ENCODE assay signal across 9 mouse cellular contexts in genomic region chr3:88230262-88231047, GRCm38 (mm10). TPM values are rescaled to one million over a fixed set of nuclear protein-coding genes. Genes with fewer than 3 reads are reported as not detected.
DNase-seq lines count a peak whose midpoint lies in the region; ATAC-seq and TF ChIP-seq lines count a peak whose summit lies in the region.
"Had no signal": no experiment of that assay in that cellular context is flagged by ENCODE, and none has a peak within 500 bp of the region (broad histone marks: within the 10 kb centered on the region; RNA-seq: fewer than 3 reads in every experiment).

No protein-coding gene starts in this region.

- intact Hi-C loops in heart, postnatal 25 days (cut with DNase I) = no loop called here

- H3K9ac ChIP-seq in kidney, embryonic 16.5 days (replicated peaks; ENCODE audit: low read length) = no peak overlapping the region
- H3K9ac ChIP-seq in forebrain, embryonic 12.5 days = peak overlapping the region; percentile 48; the same call in 1 of the 2 replicates
- H3K9ac ChIP-seq in hindbrain, postnatal 0 days (replicated peaks; ENCODE audit: low read length) = no peak overlapping the region
- H3K9ac ChIP-seq in neural tube, embryonic 13.5 days = peak overlapping the region; percentile 53
- H3K9ac ChIP-seq: heart, embryonic 13.5 days had no signal

- H3K36me3 ChIP-seq in kidney, embryonic 16.5 days (ENCODE audit: insufficient read depth, low read length) = no peaks in the 10 kb centered on the region
- H3K36me3 ChIP-seq in forebrain, embryonic 12.5 days (replicated peaks) = peaks cover 47% of the 10 kb centered on the region
- peaks cover 31% of the 10 kb centered on the region; the same call in 1 of the 2 replicates for H3K36me3 ChIP-seq in hindbrain, postnatal 0 days (ENCODE audit: insufficient read depth, low read length)
- peaks cover 45% of the 10 kb centered on the region for H3K36me3 ChIP-seq in neural tube, embryonic 13.5 days
- H3K36me3 ChIP-seq: heart, embryonic 13.5 days had no signal

- H3K4me2 ChIP-seq in kidney, embryonic 16.5 days (replicated peaks; ENCODE audit: low read depth, low read length) = 0 out of 2 replicates have a peak overlapping the region, but pooled peaks have one; percentile 7
- H3K4me2 ChIP-seq in forebrain, embryonic 12.5 days = no peak overlapping the region
- no peak overlapping the region for H3K4me2 ChIP-seq in hindbrain, postnatal 0 days (ENCODE audit: low read depth, low read length)
- H3K4me2 ChIP-seq in neural tube, embryonic 13.5 days = no peak overlapping the region
- H3K4me2 ChIP-seq: heart, embryonic 13.5 days had no signal

- WGBS in kidney, embryonic 16.5 days = 13% methylated on average over 17 of the region's 17 CpGs
- 27% methylated on average over 17 of the region's 17 CpGs for WGBS in forebrain, embryonic 12.5 days
- WGBS in hindbrain, postnatal 0 days = 12% methylated on average over 17 of the region's 17 CpGs
- 16% methylated on average over 17 of the region's 17 CpGs for WGBS in neural tube, embryonic 13.5 days

- no peak overlapping the region for H3K27ac ChIP-seq in kidney, embryonic 16.5 days (ENCODE audit: low read length)
- peak overlapping the region; percentile 99 for H3K27ac ChIP-seq in forebrain, embryonic 12.5 days
- peak overlapping the region; percentile 93 for H3K27ac ChIP-seq in hindbrain, postnatal 0 days
- H3K27ac ChIP-seq in neural tube, embryonic 13.5 days (replicated peaks) = peak overlapping the region; percentile 98
- H3K27ac ChIP-seq: heart, embryonic 13.5 days had no signal

- peaks cover 29% of the 10 kb centered on the region for H3K4me1 ChIP-seq in kidney, embryonic 16.5 days (ENCODE audit: insufficient read depth, low read length)
- H3K4me1 ChIP-seq in forebrain, embryonic 12.5 days = peaks cover 96% of the 10 kb centered on the region
- H3K4me1 ChIP-seq in hindbrain, postnatal 0 days (ENCODE audit: insufficient read depth, low read length) = peaks cover 38% of the 10 kb centered on the region
- H3K4me1 ChIP-seq in neural tube, embryonic 13.5 days (replicated peaks) = peaks cover 98% of the 10 kb centered on the region
- H3K4me1 ChIP-seq: heart, embryonic 13.5 days had no signal

- H3K27me3 ChIP-seq in kidney, embryonic 16.5 days (ENCODE audit: insufficient read depth, low read length) = peaks cover 18% of the 10 kb centered on the region
- H3K27me3 ChIP-seq in forebrain, embryonic 12.5 days = peaks cover 39% of the 10 kb centered on the region
- H3K27me3 ChIP-seq in hindbrain, postnatal 0 days (ENCODE audit: insufficient read depth, low read length) = no peaks in the 10 kb centered on the region
- no peaks in the 10 kb centered on the region for H3K27me3 ChIP-seq in neural tube, embryonic 13.5 days

- DNase-seq in kidney, adult 9 months = no peak
- DNase-seq in hindbrain, postnatal 0 days (ENCODE audit: low spot score) = peak; percentile 55
- DNase-seq in heart, postnatal 25 days (ENCODE audit: low spot score) = no peak
- no peak for DNase-seq in adrenal gland, postnatal 4 days (ENCODE audit: low spot score in 2 of 2)
- DNase-seq: lung, adult 18-20 months had no signal

- H3K9me3 ChIP-seq in kidney, embryonic 16.5 days (ENCODE audit: low read length) = no peaks in the 10 kb centered on the region
- H3K9me3 ChIP-seq in forebrain, embryonic 12.5 days = no peaks in the 10 kb centered on the region
- H3K9me3 ChIP-seq in hindbrain, postnatal 0 days (ENCODE audit: low read length) = no peaks in the 10 kb centered on the region
- no peaks in the 10 kb centered on the region for H3K9me3 ChIP-seq in neural tube, embryonic 13.5 days
- H3K9me3 ChIP-seq: heart, embryonic 13.5 days had no signal

- TF ChIP-seq CTCF in hindbrain, postnatal 0 days (IDR thresholded peaks at IDR 0.05; ENCODE audit: low read depth) = no peak

- ATAC-seq in kidney, embryonic 16.5 days (ENCODE audit: low FRiP score, low TSS enrichment) = peak; percentile 72
- no peak for ATAC-seq in forebrain, embryonic 12.5 days (ENCODE audit: low FRiP score)
- peak; percentile 3; the same call in 1 of the 2 replicates for ATAC-seq in hindbrain, postnatal 0 days
- ATAC-seq in neural tube, embryonic 13.5 days (ENCODE audit: low read depth) = peak; percentile 9; the same call in 1 of the 2 replicates

- no peak overlapping the region for H3K4me3 ChIP-seq in kidney, embryonic 16.5 days (ENCODE audit: low read length)
- no peak overlapping the region for H3K4me3 ChIP-seq in forebrain, embryonic 12.5 days (replicated peaks)
- H3K4me3 ChIP-seq in hindbrain, postnatal 0 days (ENCODE audit: low read length) = no peak overlapping the region
- H3K4me3 ChIP-seq in neural tube, embryonic 13.5 days = no peak overlapping the region
- H3K4me3 ChIP-seq: heart, embryonic 13.5 days had no signal

RNA-seq across cellular contexts. Expression of gene Rhbg, which starts 24.1 kb away (rescaled TPM):
- 11.5 and 13.5 TPM in 2 replicates for polyA plus RNA-seq in kidney, embryonic 16.5 days (2015; fragmentation: Nextera tagmentation; extraction: Ambion mirVana)
- 0.28 TPM in 1 of 2 replicates, not detected in the other for polyA plus RNA-seq in forebrain, embryonic 12.5 days (2016; fragmentation: Nextera tagmentation; extraction: Ambion mirVana)
- 0.94 and 1.0 TPM in 2 replicates for total RNA-seq in hindbrain, postnatal 0 days (2014; rRNA removed)
- polyA plus RNA-seq in hindbrain, postnatal 0 days (2015; fragmentation: Nextera tagmentation; extraction: Ambion mirVana) = 0.37 and 0.43 TPM in 2 replicates
- 0.15 and 0.67 TPM in 2 replicates for polyA plus RNA-seq in neural tube, embryonic 13.5 days (2015; fragmentation: Nextera tagmentation; extraction: Ambion mirVana)
- total RNA-seq in heart, postnatal 25 days (2021) = not detected
- 1 to 10 TPM; 2.2 to 3.8 TPM for total RNA-seq in adrenal gland, postnatal 4 days (2021)

RNA-seq across cellular contexts. Expression of gene Gm38392, which starts 56.6 kb away (rescaled TPM):
- 0.15 and 2.2 TPM in 2 replicates for polyA plus RNA-seq in kidney, embryonic 16.5 days (2015; fragmentation: Nextera tagmentation; extraction: Ambion mirVana)
- polyA plus RNA-seq in forebrain, embryonic 12.5 days (2016; fragmentation: Nextera tagmentation; extraction: Ambion mirVana) = 0.31 TPM in 1 of 2 replicates, not detected in the other
- 2.1 TPM in 1 of 2 replicates, not detected in the other for total RNA-seq in hindbrain, postnatal 0 days (2014; rRNA removed)
- polyA plus RNA-seq in hindbrain, postnatal 0 days (2015; fragmentation: Nextera tagmentation; extraction: Ambion mirVana) = 0.21 and 0.24 TPM in 2 replicates
- 0.23 and 0.33 TPM in 2 replicates for polyA plus RNA-seq in neural tube, embryonic 13.5 days (2015; fragmentation: Nextera tagmentation; extraction: Ambion mirVana)
- under 1 TPM in 1 of 2 experiments, not detected in 1; 0.22 TPM for total RNA-seq in heart, postnatal 25 days (2021)
- total RNA-seq in adrenal gland, postnatal 4 days (2021) = 1 to 10 TPM in 1 of 2 experiments, under 1 TPM in 1; 0.65 to 1.4 TPM
- polyA plus RNA-seq: heart, embryonic 13.5 days had no signal

Comparison
In these comparisons a context has a peak if more than half of its experiments do, and no peak if none do; other contexts are left out.
1. H3K9ac ChIP-seq: peak in forebrain, embryonic 12.5 days (single experiment) and neural tube, embryonic 13.5 days (single experiment); none in kidney, embryonic 16.5 days (single experiment) and hindbrain, postnatal 0 days (single experiment).